Mouse (Mus musculus) hematopoietic stem cell, adult 5-6 weeks (primary cell): ENCODE results near the gene Cass4. TPM values are rescaled to one million over a fixed set of nuclear protein-coding genes. Genes with fewer than 3 reads are reported as not detected.

Source experiments
- ATAC-seq, 2 experiments: fragments of 125-278 bp in 1 of 2; replicated peaks in 1 of 2; 2 replicates each; pipeline ENCODE4 v1.8.0; 2016 to 2017; ENCODE audit warnings: inconsistent platforms in 2 of 2, mild to moderate bottlenecking in 2 of 2, moderate number of reproducible peaks in 2 of 2, low read depth in 1 of 2, moderate TSS enrichment in 1 of 2; ENCODE audit not compliant: low FRiP score in 2 of 2, poor library complexity in 2 of 2, severe bottlenecking in 2 of 2, insufficient read depth in 1 of 2, low TSS enrichment in 1 of 2
- total RNA-seq: library from RNA; stranded (forward); fragments of 172-1452, 232-1000 nt; gene quantifications from 2 replicates; pipeline ENCODE4 v1.2.3, GENCODE M21; 2017

The Cass4 gene
- total RNA-seq, 1 experiment from 2014 or later: 1.0 TPM

DNA sequence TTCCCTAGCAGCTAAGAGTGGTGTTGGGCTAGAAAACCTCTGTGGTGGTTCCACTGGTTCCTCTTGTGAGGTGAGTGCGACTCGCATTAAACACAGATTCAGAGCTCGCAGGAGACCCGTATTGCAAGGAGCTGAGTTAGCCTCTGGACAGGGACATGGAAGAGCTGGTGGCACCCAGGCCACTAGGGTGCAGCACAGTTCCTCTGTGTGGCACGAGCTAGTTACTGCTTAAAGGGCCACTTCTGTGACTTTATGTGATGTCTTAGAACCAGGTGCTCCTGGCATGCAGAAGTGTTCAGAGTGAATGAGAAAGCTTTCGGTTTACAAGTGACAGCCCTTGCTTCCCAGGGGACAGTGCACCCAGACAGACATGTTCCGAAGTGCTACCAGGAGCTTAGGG lies 15.3 kb upstream of the Cass4 start:
- ATAC-seq: peak; percentile 85 to 93

DNA sequence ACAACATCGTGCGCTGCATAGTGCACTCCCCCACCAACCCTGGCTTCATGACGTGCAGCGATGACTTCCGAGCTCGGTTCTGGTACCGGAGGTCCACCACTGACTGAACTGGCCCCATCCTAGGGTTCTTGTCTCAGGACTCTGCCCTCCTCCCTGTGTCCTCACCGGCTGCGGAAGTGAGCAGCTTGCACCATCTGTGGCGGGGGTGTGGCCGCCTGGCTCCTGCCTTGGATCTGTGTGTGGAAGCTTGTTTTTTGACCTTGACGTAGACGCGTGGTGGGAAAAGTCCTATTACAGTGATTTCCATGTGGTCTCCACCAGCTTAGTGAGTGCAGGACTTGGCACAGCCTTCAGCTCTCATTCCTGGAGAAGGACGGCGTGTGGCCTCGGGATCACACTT lies 13.1 kb upstream of the Cass4 start:
- no peak for ATAC-seq

DNA sequence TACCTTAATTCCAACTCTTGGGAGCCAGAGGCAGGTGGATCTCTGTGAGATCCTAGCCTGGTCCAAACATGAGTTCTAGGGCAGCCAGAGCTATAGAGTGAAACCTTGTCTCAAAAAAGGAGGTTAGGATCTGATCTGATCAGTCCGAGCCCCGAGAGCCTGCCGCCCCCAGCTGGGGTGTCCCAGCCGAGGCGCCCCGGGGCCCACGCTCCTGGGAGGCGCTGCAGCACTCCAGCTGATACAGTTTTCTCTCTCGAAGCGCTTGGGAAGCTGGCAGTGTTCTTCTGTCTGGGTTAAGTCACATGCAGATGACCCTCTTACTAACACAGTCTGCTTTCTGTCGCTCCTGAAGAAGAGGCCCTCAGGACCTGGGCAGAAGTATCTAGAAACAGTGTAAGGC lies 12.3 kb upstream of the Cass4 start:
- no peak for ATAC-seq

DNA sequence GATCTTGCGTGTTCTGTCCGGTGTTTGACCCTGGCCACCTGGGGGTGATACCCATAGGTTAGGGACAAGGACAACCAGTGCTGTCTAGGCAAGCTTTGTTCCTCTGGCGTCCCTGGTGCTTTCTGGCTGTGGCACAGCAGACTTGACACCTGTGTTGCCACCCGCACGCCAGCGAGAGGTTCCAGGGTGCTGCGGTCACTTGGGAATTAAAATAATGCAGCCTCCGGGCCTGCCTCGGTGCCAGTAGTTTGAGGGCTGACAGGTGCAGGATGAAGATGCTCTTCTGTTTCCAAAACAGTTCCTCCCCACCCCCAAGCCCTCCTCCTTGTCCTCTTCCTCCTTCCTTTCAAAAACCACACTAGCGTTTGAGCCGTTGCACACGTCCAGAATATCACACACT lies 11.7 kb upstream of the Cass4 start:
- ATAC-seq: peak; percentile 8 to 24; a peak in 2 of 4 replicates

DNA sequence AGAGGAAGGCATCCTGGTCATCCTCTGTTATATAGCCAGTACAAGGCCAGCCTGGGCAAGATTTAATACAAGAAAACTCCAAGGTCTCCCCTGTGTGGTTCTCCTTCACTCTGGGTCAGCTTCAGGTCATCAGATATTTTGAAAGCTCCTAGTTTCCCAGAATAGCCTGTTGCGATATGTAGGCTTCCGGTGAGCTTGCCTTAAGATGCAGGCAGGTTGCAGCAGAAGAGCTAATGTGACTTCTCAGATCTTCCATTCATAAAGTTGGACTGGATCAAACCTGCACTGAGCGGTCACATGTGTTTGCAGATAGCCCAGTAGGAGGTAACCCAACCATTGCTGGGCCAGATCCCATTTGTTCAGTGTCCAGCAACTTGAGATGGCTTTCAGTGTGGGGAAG lies 8.9 kb upstream of the Cass4 start:
- peak; percentile 32 to 57; a peak in 2 of 4 replicates for ATAC-seq

DNA sequence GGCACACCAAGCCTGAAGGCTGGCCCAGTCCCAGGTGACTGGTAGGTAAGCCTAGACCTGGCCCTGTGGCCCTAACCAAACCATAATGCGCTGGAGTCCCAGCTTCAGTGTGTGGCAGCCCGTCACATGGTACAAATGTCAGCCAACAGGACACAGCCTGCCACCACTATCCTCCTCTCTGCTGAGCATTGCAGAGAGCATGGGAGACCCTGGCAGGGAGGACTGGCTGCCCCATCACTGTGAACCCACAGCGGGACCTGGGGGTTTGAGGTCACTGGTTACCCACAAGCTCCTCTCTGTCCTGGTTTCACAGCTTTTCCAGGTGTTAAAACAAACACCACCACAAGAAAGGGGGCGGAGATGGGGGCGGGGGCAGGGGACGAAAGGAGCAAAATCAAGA lies 3.3 kb upstream of the Cass4 start:
- 0 out of 4 replicates have a peak, but pooled peaks of 1 of the 2 experiments have one; percentile 8 for ATAC-seq

DNA sequence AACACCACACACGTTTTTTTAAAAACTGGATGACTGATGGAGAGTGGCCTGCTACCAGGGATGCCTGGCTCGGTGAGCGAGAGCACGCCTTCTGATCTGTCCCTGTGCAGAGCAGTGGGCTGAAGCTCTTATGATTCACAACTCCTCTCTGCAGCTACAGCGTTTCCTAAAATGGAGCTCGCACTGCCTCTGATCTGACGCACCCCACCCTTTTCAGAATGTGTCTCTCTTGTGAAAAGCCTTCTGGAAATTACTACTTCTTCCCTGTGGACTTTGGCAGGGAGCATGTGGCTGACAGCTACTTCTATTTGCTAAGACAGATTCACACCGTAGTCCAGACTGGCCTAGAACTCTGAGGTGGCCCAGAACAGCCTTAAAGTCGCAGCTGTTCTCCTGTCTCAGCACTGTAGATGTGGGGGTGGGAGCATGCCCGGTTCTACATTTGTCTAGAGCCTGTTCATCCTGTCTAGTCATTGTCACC lies 1.5 kb upstream of the Cass4 start:
- no peak for ATAC-seq

DNA sequence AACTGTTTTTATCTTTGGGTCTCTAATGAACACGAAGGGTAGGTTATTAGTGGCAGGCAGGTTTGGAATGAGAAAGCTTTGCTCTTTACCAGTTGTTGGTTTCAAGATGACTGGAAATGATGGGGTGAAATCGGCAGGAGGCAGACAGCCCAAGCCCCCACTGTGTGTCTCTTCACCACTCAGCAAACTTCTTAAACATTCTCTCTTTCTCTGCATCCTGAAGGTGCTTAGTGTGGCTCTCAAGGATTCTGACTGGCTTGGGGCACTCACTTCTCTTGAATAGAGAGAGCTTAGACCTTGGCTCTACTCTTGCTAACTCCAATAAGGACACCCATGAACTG lies 428 bp downstream of the Cass4 start:
- ATAC-seq: no peak

DNA sequence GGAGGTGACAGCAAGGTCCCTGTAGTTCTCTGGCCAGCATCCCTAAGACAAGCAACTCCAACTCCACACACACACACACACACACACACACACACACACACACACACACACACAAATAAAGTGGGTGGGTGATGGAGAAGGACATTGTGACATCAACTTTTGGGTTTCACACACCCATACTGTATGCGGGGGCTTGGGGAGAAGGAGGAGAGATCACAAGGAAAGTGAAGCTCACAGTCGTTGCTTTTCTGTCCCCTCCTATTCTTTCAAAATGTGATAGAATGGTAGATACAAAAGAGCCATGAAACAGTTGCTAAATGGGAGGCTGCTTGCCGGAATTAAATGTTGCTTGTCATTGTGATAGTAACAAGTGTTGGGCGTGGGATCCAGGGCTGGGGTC lies 1.1 kb downstream of the Cass4 start:
- no peak for ATAC-seq

DNA sequence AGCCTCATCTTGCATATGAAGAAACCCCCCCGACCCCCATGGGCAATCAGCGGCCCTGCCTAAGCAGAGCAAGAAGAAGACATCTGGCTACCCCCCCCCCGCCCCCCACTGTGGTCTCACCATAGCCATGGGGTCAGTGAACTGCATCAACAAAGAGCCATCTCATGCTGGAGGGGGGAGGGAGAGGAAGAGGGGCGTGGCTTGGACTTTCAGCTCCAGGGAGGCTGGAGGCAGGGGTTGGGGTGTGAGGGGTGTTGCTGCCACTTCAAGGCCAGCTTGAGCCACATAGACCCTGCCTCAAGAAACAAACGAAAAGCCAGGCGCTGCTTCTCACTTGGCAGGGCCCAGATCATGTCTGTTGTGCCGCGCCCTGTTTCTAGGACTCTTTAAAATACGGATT lies 2.4 kb downstream of the Cass4 start:
- ATAC-seq: no peak

DNA sequence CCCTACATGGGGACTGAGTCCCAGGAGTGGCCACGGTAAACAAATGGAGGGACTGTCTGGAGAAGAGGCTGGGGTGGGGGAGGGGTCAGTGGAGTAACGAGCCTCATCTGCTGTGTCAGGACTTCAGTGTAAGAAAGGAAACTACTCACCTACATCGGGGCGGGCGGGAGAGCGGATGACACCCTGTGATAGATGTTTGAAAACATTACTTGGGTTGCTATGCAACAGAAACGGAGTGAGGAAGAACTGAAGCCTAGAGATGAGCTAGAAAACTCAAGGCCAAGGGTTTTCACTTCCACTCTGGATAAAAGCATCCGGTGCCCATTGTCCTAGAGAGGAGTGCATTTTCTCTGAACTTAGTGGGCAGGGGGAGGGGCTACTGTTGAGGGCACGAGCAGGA lies 6.3 kb downstream of the Cass4 start:
- ATAC-seq: peak; percentile 23; a peak in 3 of 4 replicates

DNA sequence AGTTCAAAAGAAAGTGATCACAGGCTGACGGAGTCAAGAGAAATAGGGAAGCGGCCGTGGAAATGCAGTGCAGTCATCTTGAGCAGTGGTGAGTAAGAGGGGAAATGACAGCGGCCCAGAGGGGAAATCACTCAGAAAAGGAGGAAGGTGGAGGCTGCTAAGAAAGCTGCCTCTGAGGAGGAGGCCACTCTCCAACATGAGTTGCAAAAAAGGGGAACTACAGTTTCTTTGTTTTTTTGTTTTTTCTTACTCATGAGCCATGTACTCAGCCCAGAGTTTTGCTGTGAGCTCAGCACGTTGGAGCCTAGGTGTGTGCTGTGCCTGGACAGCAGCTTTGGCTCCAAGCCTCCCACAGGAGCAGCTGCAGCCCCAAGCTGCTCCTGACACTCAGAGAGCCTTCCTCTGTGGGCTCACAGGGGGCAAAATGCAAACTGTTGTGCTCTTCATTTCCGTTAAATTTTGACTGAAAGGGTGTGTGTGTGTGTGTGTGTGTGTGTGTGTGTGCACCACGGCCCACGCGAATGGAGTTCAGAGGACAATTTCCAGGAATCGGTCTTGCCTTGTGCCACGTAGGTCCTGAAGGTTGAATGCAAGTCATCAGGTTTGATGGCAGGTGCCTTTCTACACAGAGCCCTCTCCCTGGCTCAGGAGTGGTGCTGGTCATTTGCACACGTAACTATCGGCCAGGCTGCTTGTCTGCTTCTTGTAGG lies 7.7 kb downstream of the Cass4 start:
- ATAC-seq: peak; percentile 95 to 96

DNA sequence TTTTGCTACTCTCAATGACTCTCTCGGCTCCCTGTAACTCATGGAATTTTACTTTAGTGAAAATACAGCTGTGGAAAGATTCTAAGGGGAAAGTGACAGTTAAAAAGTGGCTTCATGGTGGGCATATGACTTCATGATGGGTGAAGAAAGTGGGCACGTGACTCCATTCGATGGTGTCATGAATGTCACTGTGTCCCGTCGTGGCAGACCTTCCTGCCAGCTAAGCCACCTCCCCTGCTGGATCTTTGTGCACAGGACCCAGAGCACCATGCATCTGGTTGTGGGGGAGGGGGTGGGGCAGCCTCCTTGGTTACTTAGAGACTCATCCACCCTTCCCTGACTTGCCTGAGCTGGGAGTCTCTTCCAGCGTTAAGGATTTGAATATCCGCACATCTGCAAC lies 10.6 kb downstream of the Cass4 start:
- ATAC-seq: no peak

DNA sequence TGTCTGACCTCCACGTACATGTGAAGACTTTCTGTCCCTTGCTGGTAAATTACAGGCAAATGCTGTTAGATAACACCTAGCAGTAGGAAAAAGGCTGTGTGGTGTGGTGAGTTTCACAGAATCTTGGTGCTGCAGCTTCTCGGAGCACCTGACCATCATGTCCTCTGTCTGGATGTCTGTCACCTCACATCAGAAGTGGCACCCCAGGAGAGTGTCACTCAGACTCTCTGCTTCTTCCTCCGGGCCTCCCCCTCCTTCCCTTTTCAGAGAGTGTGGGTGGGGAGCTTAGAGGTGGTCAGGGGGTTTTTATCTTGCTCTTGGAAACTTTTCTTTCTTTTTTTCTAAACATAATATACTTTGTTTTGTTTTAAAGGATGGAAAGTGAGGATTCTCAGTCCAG lies 11.4 kb downstream of the Cass4 start:
- no peak for ATAC-seq

DNA sequence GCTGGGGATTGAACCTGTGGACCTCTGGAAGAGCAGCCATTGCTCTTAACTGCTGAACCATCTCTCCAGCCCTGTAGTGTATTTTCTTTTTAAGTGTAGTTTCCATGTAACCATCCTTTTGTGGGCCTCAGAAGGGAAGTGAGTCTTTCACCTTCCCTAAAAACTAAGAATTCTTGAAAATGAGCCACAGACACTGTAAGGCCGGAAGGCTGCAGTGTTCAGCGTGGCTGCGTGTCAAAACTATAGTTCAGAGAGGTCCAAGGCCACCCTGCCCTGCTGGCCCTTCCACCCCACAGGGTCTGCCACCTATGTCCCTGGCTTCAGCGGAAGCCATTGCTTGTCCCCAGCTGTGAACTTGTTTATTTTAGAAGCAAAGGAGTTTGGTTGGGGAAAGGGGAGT lies 12.6 kb downstream of the Cass4 start:
- ATAC-seq: no peak

DNA sequence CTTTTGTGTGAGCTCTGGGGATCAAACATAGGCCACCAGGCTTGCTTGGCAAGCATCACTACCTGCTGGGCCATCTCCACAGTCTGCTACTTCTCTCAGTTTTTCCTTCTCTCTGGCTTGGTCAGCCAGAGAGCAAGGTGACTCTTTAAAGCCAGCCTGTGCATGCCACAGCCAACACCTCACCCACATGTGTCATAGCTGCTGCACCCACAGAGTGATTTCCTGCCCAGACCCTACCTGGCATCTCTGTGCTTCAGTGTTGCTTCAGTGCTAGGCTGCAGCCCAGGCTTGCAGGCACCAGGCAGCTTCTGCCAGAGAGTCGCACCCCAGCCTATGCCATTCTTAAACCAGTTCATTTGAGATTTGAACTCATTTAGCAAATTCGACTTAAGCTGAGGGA lies 13.9 kb downstream of the Cass4 start:
- no peak for ATAC-seq

DNA sequence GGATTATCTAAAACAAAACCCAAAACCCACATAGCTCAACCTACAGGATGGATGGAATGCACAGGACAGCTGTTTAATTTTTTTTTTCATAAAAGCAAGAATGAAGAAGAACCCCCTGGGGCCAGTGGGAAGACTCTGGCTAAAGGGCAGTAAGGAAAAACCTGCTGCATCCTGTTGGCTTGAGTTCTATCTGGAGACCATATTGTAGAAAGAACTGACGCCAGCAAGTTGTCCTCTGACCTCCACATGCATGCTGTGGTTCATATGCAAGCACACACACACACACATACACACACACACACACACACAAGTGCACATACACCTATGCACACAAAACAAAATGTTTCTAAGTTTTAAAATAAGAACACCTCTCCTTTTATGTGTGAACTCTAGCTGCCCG lies 17.1 kb downstream of the Cass4 start:
- ATAC-seq: no peak

DNA sequence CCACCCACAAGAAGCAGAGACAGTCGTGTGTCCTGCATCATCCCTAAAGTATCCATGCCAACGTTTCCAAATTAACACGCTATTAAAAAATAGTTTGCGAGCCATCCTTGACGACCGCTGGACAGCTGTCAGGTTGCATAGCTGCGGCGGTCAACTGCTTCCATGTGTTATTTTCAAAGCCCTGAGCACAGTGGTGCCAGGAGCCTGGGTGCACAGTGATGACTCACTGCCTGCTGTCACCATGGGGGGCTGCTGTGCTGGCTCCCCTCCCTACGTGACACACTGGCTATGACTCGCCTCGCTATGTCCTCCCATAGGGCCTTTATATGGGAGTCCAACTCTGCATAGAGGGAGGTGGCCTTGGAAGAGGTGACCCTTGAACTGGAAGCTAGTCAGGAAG lies 17.5 kb downstream of the Cass4 start:
- no peak for ATAC-seq

DNA sequence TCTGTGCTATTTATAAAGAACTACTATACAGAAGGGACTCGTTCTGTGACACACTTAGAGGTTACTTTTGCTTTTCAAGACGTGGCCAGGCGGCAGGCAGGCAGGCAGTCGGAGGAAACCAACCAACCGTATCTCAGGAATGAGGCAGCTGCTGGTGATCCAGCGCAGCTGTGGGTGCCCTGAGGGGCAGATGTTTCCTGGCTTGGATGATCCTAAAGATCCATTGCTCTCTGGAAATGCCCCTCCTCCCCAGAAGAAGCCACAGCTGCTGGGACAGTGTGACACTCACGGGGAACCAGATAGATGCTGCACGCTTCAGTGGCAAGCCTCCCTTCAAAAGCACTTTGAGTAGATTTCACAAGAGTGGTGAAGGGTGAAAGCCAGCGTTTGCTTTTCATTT lies 18.9 kb downstream of the Cass4 start:
- ATAC-seq: peak; percentile 74 to 90
